Mouse (Mus musculus) Patski (cell line): ENCODE results near the gene Pla2g15. TPM values are rescaled to one million over a fixed set of nuclear protein-coding genes. Genes with fewer than 3 reads are reported as not detected.

Experiments
- ATAC-seq: fragments of 100-300 bp; one replicate; pipeline ENCODE4 v1.8.0; 2021
- CTCF ChIA-PET: fragments of 350-600 bp; sonication (Branson Sonifier 250); formaldehyde crosslinking; loops from one replicate; lab custom pipeline; 2022; ENCODE audit warnings: inconsistent platforms; lab: Charles Lee
- POLR2A ChIA-PET: fragments of 350-600 bp; sonication (Branson Sonifier 250); formaldehyde crosslinking; loops from one replicate; lab custom pipeline; 2022; ENCODE audit warnings: antibody characterized with exemption, inconsistent platforms; lab: Charles Lee
- DNase-seq: peaks from one replicate; pipeline ENCODE4 v3.0.0-alpha.2; 2011; ENCODE audit warnings: low read depth, low spot score
- H3K27me3 ChIP-seq: fragments of 371-371 bp; one replicate; pipeline ENCODE4 v1.5.1; 2021
- CTCF ChIP-seq: fragments of 100-300 bp; IDR thresholded peaks from one replicate; pipeline ENCODE4 v1.5.1; 2021
- in situ Hi-C: fragments of 300-500 bp; cut with MboI; formaldehyde crosslinking; loops from 3 replicates; pipeline ENCODE4 v1.11.1; 2018; ENCODE audit warnings: low pct_unique_long_range_greater_than_20kb, mixed read lengths
- polyA plus RNA-seq: library from polyadenylated mRNA; unstranded; gene quantifications from one replicate; pipeline ENCODE4 v1.2.3, GENCODE M21; 2021

The Pla2g15 gene
- polyA plus RNA-seq, 1 experiment from 2014 or later: 24.6 TPM

DNA sequence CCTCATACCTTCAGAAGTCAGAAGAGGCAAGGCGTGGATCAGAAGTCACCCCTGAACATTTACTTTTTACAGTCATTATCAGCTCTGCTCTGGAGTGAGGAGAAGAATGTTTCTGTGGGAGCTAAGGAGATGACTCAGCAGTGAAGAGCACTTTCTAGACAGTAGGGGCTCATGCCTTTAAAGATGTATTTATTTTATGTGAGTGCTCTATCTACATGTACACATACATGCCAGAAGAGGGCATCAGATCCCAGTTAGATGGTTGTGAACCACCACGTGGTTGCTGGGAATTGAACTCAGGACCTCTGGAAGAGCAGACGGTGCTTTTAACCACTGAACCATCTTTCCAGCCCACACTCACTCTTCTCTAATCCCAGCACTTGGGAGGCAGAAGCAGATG, 23.1 kb upstream of the Pla2g15 start:
- no peak for DNase-seq
- no peak for ATAC-seq

GRCm38 (mm10) chr8:106127882-106128410, 22.3 kb upstream of the Pla2g15 start:
- DNase-seq (no peak), ATAC-seq (no peak)
- no peak for TF ChIP-seq CTCF
- H3K27me3 ChIP-seq: no peaks in the 10 kb centered on the region
- ChIA-PET CTCF (interaction anchor here (0.9 to 2.0 kb wide), 5 partner anchors 11 to 273 kb away, joined by 3 to 5 read pairs (median 4); partner anchors contain the start of gene Pla2g15), POLR2A (no interaction called here)
- in situ Hi-C loops: no loop called here

More for the DNA sequence above, 23.1 kb upstream of the Pla2g15 start:
- no peaks in the 10 kb centered on the region for H3K27me3 ChIP-seq
- ChIA-PET POLR2A (no interaction called here), CTCF (no interaction called here)
- in situ Hi-C loops: no loop called here
- no peak for TF ChIP-seq CTCF

DNA sequence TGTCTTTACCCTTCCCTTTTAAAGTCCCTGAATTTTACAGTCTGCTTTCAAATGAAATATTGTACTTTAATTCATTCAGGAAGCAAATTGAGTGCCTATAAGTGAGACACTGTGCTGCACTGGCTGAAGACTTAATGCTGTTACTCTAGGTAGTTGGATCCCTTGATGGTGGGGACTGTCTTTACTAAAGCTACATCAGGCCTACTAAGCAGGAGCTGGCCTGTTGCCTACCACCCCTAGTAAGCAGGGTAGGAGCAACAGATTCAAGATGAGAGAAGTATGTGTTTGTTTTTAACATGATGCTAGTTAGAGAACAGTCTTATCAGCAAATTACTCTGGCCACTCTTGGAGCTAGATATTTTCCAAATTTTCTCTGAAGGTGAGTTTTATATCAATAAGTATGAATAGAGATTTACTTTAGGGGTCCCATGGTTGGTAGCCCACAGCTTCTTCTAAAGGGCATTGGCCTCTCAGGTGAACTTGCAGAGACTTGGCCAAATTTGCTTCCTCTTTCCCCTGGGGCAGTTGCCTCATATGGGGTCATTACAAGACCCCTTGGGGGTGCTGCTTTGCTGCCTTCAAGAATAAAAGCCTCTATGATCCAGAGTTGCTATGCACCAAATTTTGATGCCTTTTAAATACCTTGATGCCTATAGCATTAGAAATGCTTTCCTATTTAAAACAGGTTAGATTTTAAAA, 20.8 kb upstream of the Pla2g15 start:
- no peaks in the 10 kb centered on the region for H3K27me3 ChIP-seq
- TF ChIP-seq CTCF: no peak
- DNase-seq: no peak
- ChIA-PET POLR2A (no interaction called here), CTCF (interaction anchor here (1.6 to 2.0 kb wide), 3 partner anchors 13 to 272 kb away, joined by 4 to 5 read pairs (median 4); no protein-coding TSS in a partner anchor)
- no peak for ATAC-seq
- in situ Hi-C loops: no loop called here

DNA sequence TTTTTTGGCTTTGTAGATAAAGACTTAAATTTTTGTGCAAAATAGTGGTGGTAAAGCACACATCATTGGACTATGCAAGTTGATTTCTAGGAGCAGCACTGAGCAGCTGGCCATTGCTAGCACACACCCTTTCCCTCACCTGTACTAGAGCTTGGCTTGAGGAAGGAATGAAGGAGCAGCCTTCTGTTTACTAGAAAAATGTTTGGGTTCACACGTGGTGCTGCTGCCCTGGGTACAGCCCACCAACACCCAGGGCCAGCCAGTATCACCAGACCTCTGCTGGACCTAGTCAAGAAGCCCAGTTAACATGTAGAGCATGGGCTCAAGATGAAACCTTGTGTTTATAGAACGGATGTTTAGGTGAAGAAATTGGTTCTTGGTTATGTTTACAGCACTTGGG, 20.2 kb upstream of the Pla2g15 start:
- DNase-seq: no peak
- in situ Hi-C loops: no loop called here
- CTCF ChIA-PET: interaction anchor here (2.0 kb wide), 1 partner anchor 21 kb away, joined by 4 read pairs; no protein-coding TSS in a partner anchor
- no peaks in the 10 kb centered on the region for H3K27me3 ChIP-seq
- TF ChIP-seq CTCF: no peak
- POLR2A ChIA-PET: no interaction called here
- no peak for ATAC-seq

DNA sequence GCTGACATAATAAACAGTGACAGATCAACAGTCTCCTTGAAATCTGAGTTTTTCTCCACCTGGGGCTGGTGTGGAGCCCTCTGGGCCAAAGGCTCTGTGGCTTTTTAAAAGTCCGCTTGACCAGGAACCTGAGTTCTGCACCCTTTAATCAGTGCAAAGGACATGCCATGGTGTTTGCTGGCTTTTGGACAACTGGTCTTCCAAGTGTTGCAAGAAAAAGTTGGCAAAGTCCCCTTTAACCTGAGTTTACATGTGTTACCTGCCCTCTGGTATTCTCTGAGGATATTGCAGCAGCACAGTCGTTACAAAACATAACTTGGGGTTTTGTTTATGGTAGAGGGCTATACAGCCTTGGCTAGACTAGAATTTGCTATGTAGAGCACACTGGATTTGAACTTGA, 19.7 kb upstream of the Pla2g15 start:
- no peak for TF ChIP-seq CTCF
- ATAC-seq (no peak), DNase-seq (no peak)
- no peaks in the 10 kb centered on the region for H3K27me3 ChIP-seq
- ChIA-PET CTCF (no interaction called here), POLR2A (no interaction called here)
- in situ Hi-C loops: no loop called here

- CTCF ChIA-PET: no interaction called here
- DNase-seq (no peak), ATAC-seq (no peak)
- no peak for TF ChIP-seq CTCF
- in situ Hi-C loops: no loop called here
- POLR2A ChIA-PET: no interaction called here
- no peaks in the 10 kb centered on the region for H3K27me3 ChIP-seq
Measured at GRCm38 (mm10) chr8:106131021-106131420, 19.2 kb upstream of the Pla2g15 start.

- in situ Hi-C loops: no loop called here
- DNase-seq: no peak
- CTCF ChIA-PET: no interaction called here
- no peak for ATAC-seq
- no peak for TF ChIP-seq CTCF
- H3K27me3 ChIP-seq: no peaks in the 10 kb centered on the region
- POLR2A ChIA-PET: no interaction called here
Measured at GRCm38 (mm10) chr8:106131488-106132222, 18.5 kb upstream of the Pla2g15 start.

GRCm38 (mm10) chr8:106132356-106132755, 17.8 kb upstream of the Pla2g15 start:
- in situ Hi-C loops: no loop called here
- ATAC-seq: no peak
- DNase-seq: no peak
- TF ChIP-seq CTCF: no peak
- ChIA-PET CTCF (no interaction called here), POLR2A (no interaction called here)
- H3K27me3 ChIP-seq: no peaks in the 10 kb centered on the region

DNA sequence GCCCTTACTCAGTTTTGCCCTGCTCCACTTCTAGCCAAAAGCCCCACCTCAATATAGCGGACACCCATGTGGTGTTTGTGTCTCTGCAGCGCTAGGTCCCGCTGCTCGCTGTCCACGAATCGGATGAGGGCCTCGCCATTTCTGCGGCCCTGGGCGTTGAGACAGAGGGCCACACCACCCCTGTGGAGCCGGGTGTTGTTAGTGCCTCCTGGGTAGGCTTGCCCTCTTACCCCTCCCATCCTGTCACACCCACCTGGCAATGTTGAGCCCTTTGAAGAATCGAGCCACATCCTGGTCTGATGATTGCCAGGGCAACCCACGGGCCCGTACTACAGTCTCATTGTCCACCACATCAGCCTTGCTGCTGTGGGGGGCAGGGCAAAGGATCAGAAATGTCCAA, 16.7 kb upstream of the Pla2g15 start:
- no peaks in the 10 kb centered on the region for H3K27me3 ChIP-seq
- ATAC-seq: no peak
- in situ Hi-C loops: no loop called here
- CTCF ChIA-PET: no interaction called here
- TF ChIP-seq CTCF: no peak
- POLR2A ChIA-PET: no interaction called here
- DNase-seq: no peak

- H3K27me3 ChIP-seq: no peaks in the 10 kb centered on the region
- POLR2A ChIA-PET: no interaction called here
- CTCF ChIA-PET: no interaction called here
- in situ Hi-C loops: no loop called here
- TF ChIP-seq CTCF: no peak
- ATAC-seq (no peak), DNase-seq (no peak)
Measured at GRCm38 (mm10) chr8:106133946-106134345, 16.3 kb upstream of the Pla2g15 start.
